Mouse (Mus musculus): ENCODE measurements around the gene Pet117.

GRCm38 (mm10) chr2:144381293-144381692, 12.5 kb downstream of the Pet117 start:
- TF ChIP-seq EP300 (IDR thresholded peaks at IDR 0.05; ENCODE audit: low read depth) (no peak), CTCF (IDR thresholded peaks at IDR 0.05; ENCODE audit: low read depth) (no peak)

Measured in liver, embryonic 14.5 days (tissue).